12 mouse cellular contexts compared by ENCODE assay signal in the genomic region with DNA sequence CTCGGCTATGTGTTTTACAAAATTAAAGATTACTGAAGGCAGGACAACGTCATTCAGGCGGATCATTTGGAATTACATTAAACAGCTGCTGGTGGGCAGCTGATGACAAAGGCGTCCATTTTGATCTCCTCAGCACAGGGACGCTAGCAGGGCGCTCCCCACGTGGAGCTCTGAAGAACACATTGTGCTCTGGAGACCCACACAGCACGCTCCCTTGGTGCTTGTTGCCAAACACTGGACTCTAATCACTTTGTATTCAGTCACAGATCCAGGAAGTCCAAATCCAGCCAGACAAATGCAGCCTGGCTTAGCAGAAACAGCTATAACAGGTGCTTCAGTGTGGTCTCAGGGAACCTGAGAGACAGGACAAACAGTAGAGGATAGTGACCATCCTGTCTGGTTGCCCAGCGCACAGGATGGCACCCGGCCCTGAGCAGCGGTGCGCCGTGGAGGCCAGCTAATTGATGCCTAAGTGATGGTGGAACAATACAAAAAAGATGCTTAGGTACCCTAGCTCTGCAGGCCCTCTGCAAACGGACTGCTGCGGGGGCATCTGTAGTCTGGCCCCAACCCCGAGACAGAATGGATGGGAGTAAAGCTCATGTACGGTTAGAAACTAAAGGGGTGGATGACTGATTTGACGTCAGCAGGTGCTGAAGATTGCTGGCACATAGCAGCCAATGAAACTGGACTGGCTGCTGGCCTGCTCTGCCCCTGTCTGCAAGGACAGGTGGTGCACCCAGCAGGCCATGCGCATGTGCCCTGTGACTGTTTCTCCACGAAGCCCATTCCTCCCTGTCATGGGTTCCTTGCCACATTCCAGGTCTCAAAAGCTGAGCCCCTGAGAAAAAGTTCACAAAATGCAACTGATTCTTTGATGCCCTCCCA.
DNase-seq lines count a peak whose midpoint lies in the region; ATAC-seq lines count a peak whose summit lies in the region.
"Had no signal": no experiment of that assay in that cellular context is flagged by ENCODE, and none has a peak within 500 bp of the region (broad histone marks: within the 10 kb centered on the region; RNA-seq: fewer than 3 reads in every experiment).

No protein-coding gene starts in this region.

- peak; percentile 18 for DNase-seq in cerebellum, adult 11-12 months
- DNase-seq in cerebellum, adult 9-10 months, result no peak
- peak; percentile 53 for DNase-seq in left cerebral cortex, postnatal 4 days
- no peak for DNase-seq in left cerebral cortex, adult 18-20 months (ENCODE audit: low spot score in 2 of 2)
- no peak for DNase-seq in gastrocnemius, postnatal 10 days
- DNase-seq in kidney, adult 8-10 months, result no peak
- DNase-seq: adrenal gland, adult 2 months; spleen, adult 18-20 months; thymus, postnatal 4 days had no signal

- H3K4me1 ChIP-seq in hindbrain, embryonic 12.5 days, result peaks cover 9% of the 10 kb centered on the region; the same call in 1 of the 2 replicates
- 0 out of 2 replicates have a peak, but pooled peaks cover 4% of the 10 kb centered on the region for H3K4me1 ChIP-seq in neural tube, embryonic 14.5 days (ENCODE audit: control insufficient read depth, insufficient read depth, low read length)

- no peak overlapping the region for H3K9ac ChIP-seq in hindbrain, embryonic 12.5 days
- H3K9ac ChIP-seq in neural tube, embryonic 14.5 days (replicated peaks; ENCODE audit: low read depth, low read length), result 0 out of 2 replicates have a peak overlapping the region, but pooled peaks have one; percentile 7
- H3K9ac ChIP-seq: kidney, embryonic 15.5 days had no signal

- no peaks in the 10 kb centered on the region for H3K9me3 ChIP-seq in hindbrain, embryonic 12.5 days (replicated peaks)
- no peaks in the 10 kb centered on the region for H3K9me3 ChIP-seq in neural tube, embryonic 14.5 days (ENCODE audit: control insufficient read depth, low read length)
- H3K9me3 ChIP-seq: kidney, embryonic 15.5 days had no signal

- H3K4me2 ChIP-seq in hindbrain, embryonic 12.5 days (replicated peaks), result no peak overlapping the region
- H3K4me2 ChIP-seq in neural tube, embryonic 14.5 days (ENCODE audit: low read depth, low read length), result no peak overlapping the region
- H3K4me2 ChIP-seq: kidney, embryonic 15.5 days had no signal

- ATAC-seq in hindbrain, embryonic 12.5 days (ENCODE audit: low FRiP score), result 0 out of 2 replicates have a peak, but pooled peaks have one; percentile 50
- ATAC-seq in neural tube, embryonic 14.5 days (ENCODE audit: low read depth), result no peak

- intact Hi-C loops in left cerebral cortex, postnatal 4 days (cut with DNase I), result no loop called here

- WGBS in hindbrain, embryonic 12.5 days, result 71% methylated on average over 20 of the region's 20 CpGs
- WGBS in neural tube, embryonic 14.5 days, result 56% methylated on average over 20 of the region's 20 CpGs

- H3K36me3 ChIP-seq in hindbrain, embryonic 12.5 days, result no peaks in the 10 kb centered on the region
- no peaks in the 10 kb centered on the region for H3K36me3 ChIP-seq in neural tube, embryonic 14.5 days (ENCODE audit: control insufficient read depth, insufficient read depth, low read length)
- H3K36me3 ChIP-seq: kidney, embryonic 15.5 days had no signal

- no peak overlapping the region for H3K4me3 ChIP-seq in hindbrain, embryonic 12.5 days
- no peak overlapping the region for H3K4me3 ChIP-seq in neural tube, embryonic 14.5 days (ENCODE audit: low read depth, low read length)
- H3K4me3 ChIP-seq: kidney, embryonic 15.5 days had no signal

- H3K27me3 ChIP-seq in hindbrain, embryonic 12.5 days, result no peaks in the 10 kb centered on the region; the same call in 1 of the 2 replicates
- H3K27me3 ChIP-seq in neural tube, embryonic 14.5 days (ENCODE audit: control insufficient read depth, insufficient read depth, low read length), result no peaks in the 10 kb centered on the region; the same call in 1 of the 2 replicates
- H3K27me3 ChIP-seq: kidney, embryonic 15.5 days had no signal

- H3K27ac ChIP-seq in hindbrain, embryonic 12.5 days, result no peak overlapping the region
- no peak overlapping the region for H3K27ac ChIP-seq in neural tube, embryonic 14.5 days (ENCODE audit: low read depth, low read length)
- H3K27ac ChIP-seq: kidney, embryonic 15.5 days had no signal

Comparison
In these comparisons a context has a peak if more than half of its experiments do, and no peak if none do; other contexts are left out.
1. DNase-seq: peak in cerebellum, adult 11-12 months (single experiment) and left cerebral cortex, postnatal 4 days (single experiment); none in cerebellum, adult 9-10 months (single experiment), left cerebral cortex, adult 18-20 months (0 of 2), gastrocnemius, postnatal 10 days (single experiment) and kidney, adult 8-10 months (0 of 2).